Mouse (Mus musculus): ENCODE measurements at regions not wholly inside any gene's neighbourhood (a gene's known extent, or its start where the extent isn't known, plus 50 kb on each side); places are given as distances from the start of the nearest gene placed in this dataset.

- Histone ChIP-seq H3K4me1 (replicated peaks; ENCODE audit: control insufficient read depth, insufficient read depth) (no peaks in the 10 kb centered on the region), H3K27ac (replicated peaks) (no peak overlapping the region), H3K4me3 (ENCODE audit: low read depth, low read length) (no peak overlapping the region), H3K36me3 (ENCODE audit: control insufficient read depth, insufficient read depth, low read length) (no peaks in the 10 kb centered on the region), H3K27me3 (ENCODE audit: control insufficient read depth, insufficient read depth, low read length) (no peaks in the 10 kb centered on the region), H3K9ac (ENCODE audit: low read length) (no peak overlapping the region), H3K4me2 (replicated peaks; ENCODE audit: low read depth) (no peak overlapping the region), H3K9me3 (ENCODE audit: control insufficient read depth, low read length) (no peaks in the 10 kb centered on the region)
- DNase-seq (ENCODE audit: low spot score) (peak; percentile 13), ATAC-seq (ENCODE audit: low FRiP score, low TSS enrichment) (peak; percentile 65; the same call in 1 of the 2 replicates)
- 81% methylated on average over 3 of the region's 3 CpGs for WGBS
- TF ChIP-seq CTCF (IDR thresholded peaks at IDR 0.05; ENCODE audit: low read depth) (no peak), EP300 (optimal IDR thresholded peaks at IDR 0.05) (no peak)
Observed at GRCm38 (mm10) chr4:95213026-95213425, 161.0 kb upstream of the Jun start.

- 97% methylated on average over 2 of the region's 2 CpGs for WGBS
Observed at GRCm38 (mm10) chr4:95214026-95214425, 162.0 kb upstream of the Jun start.

GRCm38 (mm10) chr4:95215187-95215586 lies 163.2 kb upstream of the Jun start:
- H3K27ac ChIP-seq (replicated peaks), result no peak overlapping the region
- no peaks in the 10 kb centered on the region for H3K9me3 ChIP-seq (ENCODE audit: control insufficient read depth, low read length)
- WGBS, result 85% methylated on average over 7 of the region's 7 CpGs
- H3K4me1 ChIP-seq (replicated peaks; ENCODE audit: control insufficient read depth, insufficient read depth), result no peaks in the 10 kb centered on the region
- no peak overlapping the region for H3K4me3 ChIP-seq (ENCODE audit: low read depth, low read length)
- H3K9ac ChIP-seq (ENCODE audit: low read length), result no peak overlapping the region
- ATAC-seq (ENCODE audit: low FRiP score, low TSS enrichment) (no peak), DNase-seq (ENCODE audit: low spot score) (peak; percentile 10)
- TF ChIP-seq CTCF (IDR thresholded peaks at IDR 0.05; ENCODE audit: low read depth) (no peak), EP300 (optimal IDR thresholded peaks at IDR 0.05) (no peak)
- no peak overlapping the region for H3K4me2 ChIP-seq (replicated peaks; ENCODE audit: low read depth)
- no peaks in the 10 kb centered on the region for H3K36me3 ChIP-seq (ENCODE audit: control insufficient read depth, insufficient read depth, low read length)
- H3K27me3 ChIP-seq (ENCODE audit: control insufficient read depth, insufficient read depth, low read length), result no peaks in the 10 kb centered on the region

More at GRCm38 (mm10) chr4:95214026-95214425, 162.0 kb upstream of the Jun start:
- Histone ChIP-seq H3K9me3 (ENCODE audit: control insufficient read depth, low read length) (no peaks in the 10 kb centered on the region), H3K27me3 (ENCODE audit: control insufficient read depth, insufficient read depth, low read length) (no peaks in the 10 kb centered on the region), H3K36me3 (ENCODE audit: control insufficient read depth, insufficient read depth, low read length) (no peaks in the 10 kb centered on the region), H3K27ac (replicated peaks) (no peak overlapping the region), H3K4me2 (replicated peaks; ENCODE audit: low read depth) (no peak overlapping the region), H3K4me3 (ENCODE audit: low read depth, low read length) (no peak overlapping the region), H3K4me1 (replicated peaks; ENCODE audit: control insufficient read depth, insufficient read depth) (no peaks in the 10 kb centered on the region), H3K9ac (ENCODE audit: low read length) (no peak overlapping the region)
- ATAC-seq (ENCODE audit: low FRiP score, low TSS enrichment), result no peak
- no peak for TF ChIP-seq CTCF (IDR thresholded peaks at IDR 0.05; ENCODE audit: low read depth)
- no peak for TF ChIP-seq EP300 (optimal IDR thresholded peaks at IDR 0.05)
- no peak for DNase-seq (ENCODE audit: low spot score)

- H3K4me3 ChIP-seq (ENCODE audit: low read depth, low read length), result no peak overlapping the region
- no peaks in the 10 kb centered on the region for H3K9me3 ChIP-seq (ENCODE audit: control insufficient read depth, low read length)
- WGBS, result 74% methylated on average over 1 of the region's 1 CpGs
- ATAC-seq (ENCODE audit: low FRiP score, low TSS enrichment) (no peak), DNase-seq (ENCODE audit: low spot score) (no peak)
- no peak overlapping the region for H3K4me2 ChIP-seq (replicated peaks; ENCODE audit: low read depth)
- no peak overlapping the region for H3K27ac ChIP-seq (replicated peaks)
- H3K9ac ChIP-seq (ENCODE audit: low read length), result no peak overlapping the region
- TF ChIP-seq EP300 (optimal IDR thresholded peaks at IDR 0.05) (no peak), CTCF (IDR thresholded peaks at IDR 0.05; ENCODE audit: low read depth) (no peak)
- no peaks in the 10 kb centered on the region for H3K4me1 ChIP-seq (replicated peaks; ENCODE audit: control insufficient read depth, insufficient read depth)
- H3K36me3 ChIP-seq (ENCODE audit: control insufficient read depth, insufficient read depth, low read length), result no peaks in the 10 kb centered on the region
- H3K27me3 ChIP-seq (ENCODE audit: control insufficient read depth, insufficient read depth, low read length), result no peaks in the 10 kb centered on the region
Observed at GRCm38 (mm10) chr4:95230461-95230860, 178.4 kb upstream of the Jun start.

GRCm38 (mm10) chr4:95233034-95233433 lies 181.0 kb upstream of the Jun start:
- Histone ChIP-seq H3K27me3 (ENCODE audit: control insufficient read depth, insufficient read depth, low read length) (no peaks in the 10 kb centered on the region), H3K4me3 (ENCODE audit: low read depth, low read length) (no peak overlapping the region), H3K4me2 (replicated peaks; ENCODE audit: low read depth) (no peak overlapping the region), H3K9me3 (ENCODE audit: control insufficient read depth, low read length) (no peaks in the 10 kb centered on the region), H3K36me3 (ENCODE audit: control insufficient read depth, insufficient read depth, low read length) (no peaks in the 10 kb centered on the region), H3K27ac (replicated peaks) (no peak overlapping the region), H3K4me1 (replicated peaks; ENCODE audit: control insufficient read depth, insufficient read depth) (no peaks in the 10 kb centered on the region), H3K9ac (ENCODE audit: low read length) (no peak overlapping the region)
- ATAC-seq (ENCODE audit: low FRiP score, low TSS enrichment) (peak; percentile 86), DNase-seq (ENCODE audit: low spot score) (no peak)
- TF ChIP-seq CTCF (IDR thresholded peaks at IDR 0.05; ENCODE audit: low read depth) (no peak), EP300 (optimal IDR thresholded peaks at IDR 0.05) (no peak)

GRCm38 (mm10) chr4:95234030-95234555 lies 182.1 kb upstream of the Jun start:
- H3K4me2 ChIP-seq (replicated peaks; ENCODE audit: low read depth), result no peak overlapping the region
- H3K27ac ChIP-seq (replicated peaks), result no peak overlapping the region
- no peak overlapping the region for H3K9ac ChIP-seq (ENCODE audit: low read length)
- no peaks in the 10 kb centered on the region for H3K36me3 ChIP-seq (ENCODE audit: control insufficient read depth, insufficient read depth, low read length)
- H3K4me1 ChIP-seq (replicated peaks; ENCODE audit: control insufficient read depth, insufficient read depth), result no peaks in the 10 kb centered on the region
- no peak overlapping the region for H3K4me3 ChIP-seq (ENCODE audit: low read depth, low read length)
- no peak for DNase-seq (ENCODE audit: low spot score)
- WGBS, result 56% methylated on average over 2 of the region's 2 CpGs
- TF ChIP-seq EP300 (optimal IDR thresholded peaks at IDR 0.05) (no peak), CTCF (IDR thresholded peaks at IDR 0.05; ENCODE audit: low read depth) (no peak)
- no peaks in the 10 kb centered on the region for H3K9me3 ChIP-seq (ENCODE audit: control insufficient read depth, low read length)
- H3K27me3 ChIP-seq (ENCODE audit: control insufficient read depth, insufficient read depth, low read length), result no peaks in the 10 kb centered on the region
- no peak for ATAC-seq (ENCODE audit: low FRiP score, low TSS enrichment)
